Mouse (Mus musculus): ENCODE measurements around the gene Plbd2.

Gene Plbd2

DNA sequence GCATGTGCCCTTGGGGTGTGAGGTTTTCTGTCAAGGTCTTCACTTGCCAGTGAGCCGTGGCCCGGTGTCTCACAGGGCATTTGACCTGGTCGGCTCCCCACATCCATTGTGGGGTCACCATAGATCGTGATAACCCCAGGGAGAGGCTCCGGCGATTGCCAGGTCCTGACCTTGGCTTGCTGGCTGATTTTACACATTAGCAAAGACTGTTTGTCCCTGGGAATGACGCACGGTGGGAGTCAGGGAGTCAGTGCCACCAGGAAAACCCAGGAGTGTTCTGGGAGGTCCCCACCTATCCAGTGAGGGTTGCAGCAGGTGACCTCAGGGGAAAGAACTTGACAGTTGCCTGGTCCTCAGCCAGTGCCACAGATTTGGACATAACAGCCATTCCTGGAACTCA lies 30.7 kb downstream of the Plbd2 start, which contains the start of gene Sdsl:
Gene Sdsl (minus strand): TSS at position 41 of the 400 bp plus-strand sequence.
- DNase-seq, result no peak

- no peak for DNase-seq
These were observed 31.9 kb downstream of the Plbd2 start for GRCm38 (mm10) chr5:120471538-120471937.

DNA sequence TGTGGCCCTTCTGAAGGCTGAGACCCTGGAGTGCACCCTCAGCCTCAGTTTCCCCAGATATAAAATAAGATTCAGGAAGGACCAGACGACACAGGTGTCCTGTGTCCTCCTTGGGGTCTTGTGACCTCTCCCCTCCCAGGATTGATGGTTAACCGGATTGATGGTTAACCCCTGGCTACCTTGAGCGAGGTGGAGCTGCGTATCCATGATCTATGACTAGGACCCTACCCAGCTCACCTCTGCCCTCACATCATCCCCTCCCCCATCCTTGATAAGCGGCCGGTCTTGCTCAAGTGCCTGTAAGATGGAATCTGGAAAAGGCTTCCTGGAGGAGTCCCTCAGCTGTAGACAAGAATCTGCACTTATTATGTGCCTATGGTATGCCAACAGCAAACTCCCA lies 34.6 kb downstream of the Plbd2 start:
- no peak for DNase-seq

DNA sequence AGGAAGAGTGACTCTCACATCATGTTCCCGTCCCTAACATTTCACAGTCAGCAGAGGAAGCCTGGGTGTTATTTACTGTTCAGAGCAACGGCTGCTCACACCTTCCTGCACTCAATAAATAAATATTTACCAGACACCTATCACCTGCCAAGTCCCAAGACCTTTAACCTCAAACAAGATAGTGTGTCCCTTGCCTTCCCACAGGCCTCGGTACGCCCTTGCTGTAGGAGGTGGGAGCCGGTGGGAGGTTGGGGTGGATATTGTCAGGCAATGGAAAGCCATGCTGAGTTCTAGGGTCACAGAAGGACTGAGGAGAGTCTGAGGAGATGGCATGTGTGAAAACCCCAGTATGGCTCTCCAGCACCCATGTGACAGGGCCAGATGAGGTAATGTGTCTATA lies 35.1 kb downstream of the Plbd2 start:
- DNase-seq, result no peak

GRCm38 (mm10) chr5:120467026-120467425 lies 36.4 kb downstream of the Plbd2 start:
- DNase-seq, result peak; percentile 36

DNA sequence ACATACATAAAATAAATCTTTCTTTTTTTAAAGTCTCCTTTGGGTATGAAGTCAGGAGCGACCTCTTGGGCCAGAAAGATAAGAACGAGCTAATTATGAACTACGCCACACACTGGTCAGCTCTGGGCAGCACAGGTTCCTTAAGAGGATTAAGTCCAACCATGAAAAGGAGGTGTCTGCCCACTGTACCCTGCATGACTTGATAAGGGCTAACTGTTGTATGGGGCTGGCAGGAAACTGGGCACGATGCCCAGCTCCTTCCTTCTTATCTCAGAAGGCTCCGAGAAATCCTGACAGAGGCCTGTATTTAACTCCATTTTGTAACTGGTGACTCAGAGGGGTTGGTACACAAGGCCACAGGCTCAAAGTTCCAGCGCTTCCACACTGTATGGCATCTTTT lies 37.6 kb downstream of the Plbd2 start:
- no peak for DNase-seq

DNA sequence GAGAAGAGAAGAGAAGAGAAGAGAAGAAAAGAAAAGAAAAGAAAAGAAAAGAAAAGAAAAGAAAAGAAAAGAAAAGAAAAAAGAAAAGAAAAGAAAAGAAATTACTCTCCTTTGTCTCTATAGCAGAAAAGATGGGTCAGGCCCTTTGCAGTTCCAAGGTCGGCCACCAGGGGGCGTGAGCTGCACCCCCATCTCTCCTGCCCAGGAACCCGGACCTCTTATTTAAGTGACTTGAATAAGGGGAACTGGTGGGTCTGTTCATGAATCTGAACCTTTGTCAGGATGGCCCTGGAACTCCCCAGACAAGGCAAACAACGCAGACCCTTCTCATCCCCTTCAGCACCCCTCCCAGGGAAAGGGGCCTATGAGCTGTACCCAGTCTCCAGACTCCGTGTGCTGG lies 38.4 kb downstream of the Plbd2 start:
- DNase-seq, result no peak

DNA sequence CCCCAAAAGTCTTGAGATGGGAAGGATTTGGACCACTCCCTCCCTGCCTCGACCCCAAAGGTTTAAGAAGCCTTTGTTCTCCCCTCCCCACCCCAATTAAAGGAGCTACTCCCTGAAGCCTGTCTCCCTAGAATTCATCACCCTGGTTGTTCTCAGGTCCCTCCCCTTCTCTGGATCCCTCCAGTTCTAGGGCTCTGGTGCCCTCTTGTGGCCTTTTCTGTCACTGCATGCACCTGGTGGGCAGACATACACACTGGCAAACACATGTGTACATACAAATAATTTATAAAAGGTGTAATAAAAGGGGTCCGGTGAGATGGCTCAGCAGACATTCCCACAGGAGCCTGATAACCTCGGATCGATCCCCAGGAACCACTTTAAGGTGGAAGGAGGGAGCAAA lies 39.1 kb downstream of the Plbd2 start:
- no peak for DNase-seq

- DNase-seq, result no peak
These were observed 41.5 kb downstream of the Plbd2 start for GRCm38 (mm10) chr5:120461902-120462301.

- no peak for DNase-seq
These were observed 44.3 kb downstream of the Plbd2 start for GRCm38 (mm10) chr5:120459133-120459532.

- DNase-seq, result peak; percentile 94
These were observed 45.8 kb downstream of the Plbd2 start for GRCm38 (mm10) chr5:120457628-120458027.

DNA sequence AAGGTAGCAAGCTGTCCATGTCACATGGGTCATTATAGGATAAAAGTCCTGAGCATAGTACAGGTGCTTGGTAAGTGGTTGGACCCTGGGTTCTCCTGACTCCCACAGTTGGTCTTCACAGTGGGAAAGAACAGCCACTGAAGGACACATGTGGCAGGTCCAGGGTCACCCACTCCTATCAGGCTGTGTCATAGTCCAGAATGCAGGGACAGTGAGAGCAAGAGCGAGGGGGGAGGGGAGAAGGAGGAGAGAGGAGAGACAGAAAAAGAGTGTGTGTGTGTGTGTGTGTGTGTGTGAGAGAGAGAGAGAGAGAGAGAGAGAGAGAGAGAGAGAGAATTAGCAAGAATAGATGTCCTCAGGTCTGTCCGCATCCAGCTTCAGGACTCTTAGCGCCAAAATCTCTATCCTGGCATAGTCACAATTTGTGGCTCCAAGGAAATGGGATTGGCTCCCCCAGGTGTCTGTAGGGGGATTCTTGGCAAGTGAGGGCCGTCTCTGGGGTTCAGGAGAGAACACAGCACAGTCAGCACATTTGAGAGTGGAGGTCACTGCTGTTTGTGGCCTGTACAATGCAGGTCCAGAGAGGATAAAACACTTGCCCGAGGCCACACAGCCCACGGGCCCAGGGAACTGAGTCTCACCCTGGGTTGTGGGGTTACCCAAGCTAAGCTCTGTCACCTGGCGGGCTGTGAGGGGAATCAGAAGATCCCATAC lies 46.4 kb downstream of the Plbd2 start:
- no peak for DNase-seq

GRCm38 (mm10) chr5:120456253-120456652 lies 47.2 kb downstream of the Plbd2 start:
- no peak for DNase-seq

DNA sequence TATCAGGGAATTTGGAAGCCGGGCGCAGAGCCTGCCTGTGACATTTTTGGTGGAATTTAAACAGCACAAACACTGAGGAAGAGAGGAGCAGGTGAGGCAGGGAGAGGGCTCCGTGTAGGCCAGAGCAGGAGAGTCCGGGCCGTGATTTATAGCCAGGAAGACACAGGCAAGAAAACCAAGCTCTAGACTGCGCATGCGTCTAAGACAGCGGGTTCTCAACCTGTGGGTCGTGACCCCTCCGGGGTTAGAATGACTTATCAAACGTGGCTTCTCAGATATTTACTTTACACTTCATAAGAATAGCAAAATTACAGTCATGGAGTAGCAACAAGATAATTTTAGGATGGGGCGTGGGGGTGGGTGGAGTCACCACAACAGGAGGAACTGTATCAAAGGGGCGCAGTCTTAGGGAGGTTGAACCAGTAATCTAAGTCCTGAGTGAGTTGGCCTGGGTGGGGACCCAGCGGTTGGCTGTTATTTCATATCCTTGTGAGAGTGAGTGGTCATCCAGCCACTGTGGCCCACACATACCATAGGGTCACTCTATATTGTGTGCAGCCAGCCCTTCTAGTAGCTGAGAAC lies 48.6 kb downstream of the Plbd2 start:
- DNase-seq, result no peak

DNA sequence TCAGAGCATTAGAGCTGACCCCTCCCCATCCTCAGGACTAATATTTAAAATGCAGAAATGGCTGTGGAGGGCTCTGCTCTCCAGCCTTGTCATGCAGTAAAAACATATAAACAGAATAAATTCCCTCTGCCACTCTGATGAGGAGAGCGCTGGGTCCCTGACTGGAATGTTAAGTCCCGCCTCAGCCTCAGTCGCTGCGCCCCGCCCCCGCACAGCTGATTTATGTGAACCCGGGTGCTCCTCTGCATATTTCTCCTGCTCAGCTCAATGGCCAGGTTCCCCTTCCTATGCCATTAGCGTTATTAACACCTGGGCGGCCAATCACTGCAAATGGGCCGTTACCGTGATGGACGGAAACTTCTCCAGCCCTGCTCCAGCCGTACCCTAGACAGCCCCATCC lies 56.1 kb downstream of the Plbd2 start:
- no peak for DNase-seq

DNA sequence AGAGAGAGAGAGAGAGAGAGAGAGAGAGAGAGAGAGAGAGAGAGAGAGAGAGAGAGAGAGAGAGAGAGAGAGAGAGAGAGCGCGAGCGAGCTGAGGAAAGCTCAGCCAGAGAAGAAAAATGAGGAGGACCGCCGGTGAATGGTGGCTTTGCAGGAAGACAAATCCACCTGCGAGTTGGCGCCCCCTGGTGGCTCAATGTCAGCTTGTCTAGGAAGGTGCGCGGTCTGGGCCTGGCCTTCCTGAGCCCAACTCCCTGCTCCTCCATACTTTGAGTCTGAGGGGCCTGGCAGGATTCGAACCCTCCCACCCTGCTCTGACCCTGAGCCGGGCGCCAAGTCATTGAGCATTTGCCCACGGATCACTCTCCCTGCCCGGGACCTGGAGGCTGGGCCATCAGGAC lies 62.7 kb downstream of the Plbd2 start:
- peak; percentile 94 for DNase-seq

GRCm38 (mm10) chr5:120439887-120440670 lies 63.3 kb downstream of the Plbd2 start:
- no peak for DNase-seq

GRCm38 (mm10) chr5:120438991-120439710 lies 64.3 kb downstream of the Plbd2 start:
- no peak for DNase-seq

DNA sequence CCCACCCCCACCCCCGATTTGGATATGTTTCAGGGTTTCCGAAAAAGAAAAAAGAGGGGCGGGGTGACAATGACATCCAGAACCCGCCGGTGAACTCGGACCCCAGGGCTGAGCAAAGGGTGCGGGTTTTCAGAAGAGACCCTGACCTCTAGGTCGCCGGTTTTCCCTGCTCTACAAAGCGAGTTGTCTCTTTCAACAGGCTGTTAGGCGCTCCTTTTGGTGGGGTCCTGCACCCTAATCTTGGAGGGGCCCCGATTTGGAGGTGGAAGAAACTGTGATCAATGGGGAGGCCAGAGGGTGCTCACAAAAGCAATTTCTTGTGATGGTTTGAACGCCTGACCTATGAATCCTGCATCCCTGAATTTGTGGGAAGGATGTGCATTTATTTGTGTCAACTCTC lies 65.0 kb downstream of the Plbd2 start:
- DNase-seq, result no peak

- peak; percentile 81 for DNase-seq
These were observed 65.4 kb downstream of the Plbd2 start for GRCm38 (mm10) chr5:120437986-120438385.

- peak; percentile 48 for DNase-seq
These were observed 65.9 kb downstream of the Plbd2 start for GRCm38 (mm10) chr5:120437539-120437938.

DNA sequence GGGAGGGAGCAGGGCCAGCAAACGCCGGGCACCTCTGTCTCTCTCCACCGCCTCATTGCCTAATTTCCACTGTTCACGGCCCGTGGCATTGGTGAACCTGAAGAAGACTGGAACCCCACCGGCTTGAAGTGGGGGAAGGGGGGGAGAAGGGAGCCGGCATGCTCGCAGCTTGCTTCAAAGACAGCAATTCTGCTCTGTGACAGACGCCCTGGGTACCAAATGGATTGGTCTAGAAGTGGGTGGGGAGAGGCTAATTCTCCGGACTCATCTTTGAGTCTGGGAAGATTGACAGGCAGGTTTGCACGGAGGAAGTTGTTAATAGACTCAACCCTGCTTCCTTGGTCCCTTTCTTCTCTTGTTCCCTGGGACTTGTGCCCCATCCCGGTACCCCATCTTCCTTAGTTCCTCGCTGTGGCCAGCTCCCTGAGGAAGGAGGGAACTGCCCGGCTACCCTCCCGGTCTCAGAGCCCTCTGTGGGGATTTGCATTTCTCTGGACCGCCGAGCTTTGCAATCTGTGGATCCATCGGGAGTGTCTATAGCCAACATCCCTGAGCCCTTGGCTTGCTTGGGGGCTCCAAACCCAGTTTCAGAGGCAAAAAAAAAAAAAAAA lies 66.4 kb downstream of the Plbd2 start:
- peak; percentile 49 for DNase-seq
